Mouse (Mus musculus): ENCODE data around the gene Cdc42ep1.

DNA sequence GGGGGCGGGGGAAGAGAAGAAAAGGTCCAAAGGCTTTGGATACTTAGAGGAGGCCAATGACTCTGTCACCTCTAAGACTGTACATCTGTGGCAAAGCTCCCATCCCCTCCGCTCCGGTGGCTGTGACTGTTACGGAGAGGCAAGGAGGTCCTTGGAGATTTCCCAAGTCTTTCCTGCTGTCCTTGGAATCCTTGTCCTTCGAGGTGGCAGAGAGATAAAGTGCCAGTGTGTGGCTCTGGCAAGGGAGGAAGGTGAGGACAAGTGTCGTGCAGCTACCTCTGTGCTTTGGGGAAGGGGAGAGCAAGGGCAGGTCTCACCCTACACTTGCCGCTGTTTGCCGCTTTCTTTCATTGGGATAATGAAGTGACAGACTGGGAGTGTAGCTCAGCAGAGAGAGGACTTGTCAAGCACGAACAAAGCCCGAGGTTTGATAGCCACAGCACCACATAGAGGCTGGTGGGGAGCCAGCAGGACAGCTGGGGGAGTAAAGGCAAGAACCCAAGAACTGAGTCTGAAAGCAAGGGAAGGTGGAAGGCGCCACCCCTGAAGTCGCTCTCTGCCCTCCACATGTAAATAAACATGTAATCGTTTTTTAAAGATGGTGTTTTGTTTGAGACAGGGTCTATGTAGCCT lies 31.5 kb downstream of the Cdc42ep1 start:
- TF ChIP-seq POLR2A (IDR thresholded peaks at IDR 0.05; ENCODE audit: extremely low read depth, insufficient read depth, low read length) (no peak), CTCF (IDR thresholded peaks at IDR 0.05; ENCODE audit: low read depth, low read length) (no peak)
